Mouse (Mus musculus): ENCODE data around the gene Pcsk4. TPM values are rescaled to one million over a fixed set of nuclear protein-coding genes. Genes with fewer than 3 reads are reported as not detected.
A peak's percentile ranks its signal among the peaks of the same experiment; 100 is the strongest.

The Pcsk4 gene
- total RNA-seq, 2 experiments from 2014 or later: 2.2 to 2.9 TPM

DNA sequence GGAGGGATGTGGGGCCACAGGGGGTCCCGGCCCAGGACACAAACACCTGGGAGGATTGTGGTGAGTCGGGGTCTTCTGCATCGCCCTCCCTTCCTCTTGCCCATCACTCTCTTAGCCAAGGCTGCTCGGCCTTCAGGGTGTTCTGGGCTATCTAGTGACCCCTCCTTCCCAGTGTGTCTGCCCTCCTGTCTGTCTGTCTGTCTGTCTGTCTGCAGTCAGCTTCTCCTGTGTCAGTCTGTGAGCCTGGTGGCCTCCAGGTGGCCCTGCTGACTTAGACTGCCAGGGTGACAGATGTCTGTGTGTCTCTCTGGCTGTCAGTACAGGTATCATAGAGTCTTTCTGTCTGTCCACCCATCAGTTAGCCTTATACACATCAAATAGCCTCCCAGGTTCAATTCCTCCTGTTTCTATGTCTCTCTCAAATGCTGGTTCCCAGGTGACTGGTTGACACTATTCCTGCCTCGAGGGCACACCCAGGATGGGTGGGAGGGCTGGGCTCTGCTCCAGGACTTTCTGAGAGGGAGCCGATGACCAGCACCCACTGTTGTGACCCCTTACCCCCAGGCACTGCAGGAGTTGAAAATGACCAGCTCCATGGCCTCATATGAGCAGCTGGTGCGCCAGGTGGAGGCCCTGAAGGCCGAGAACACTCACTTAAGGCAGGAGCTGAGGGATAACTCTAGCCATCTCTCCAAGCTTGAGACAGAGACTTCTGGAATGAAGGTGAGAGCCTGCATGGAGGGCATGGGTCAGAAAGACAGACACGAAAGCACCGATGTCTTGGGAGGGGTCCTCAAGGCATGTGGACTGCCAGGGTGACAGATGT lies 27.8 kb downstream of the Pcsk4 start:
- intact Hi-C loops (cut with DNase I): no loop called here
- no peak for DNase-seq

- intact Hi-C loops (cut with DNase I): no loop called here
These were observed 28.6 kb downstream of the Pcsk4 start for GRCm38 (mm10) chr10:80300672-80301181.

GRCm38 (mm10) chr10:80299824-80300223 lies 29.5 kb downstream of the Pcsk4 start:
- intact Hi-C loops (cut with DNase I): no loop called here
- no peak for DNase-seq

More at GRCm38 (mm10) chr10:80300672-80301181, 28.6 kb downstream of the Pcsk4 start:
- no peak for DNase-seq

DNA sequence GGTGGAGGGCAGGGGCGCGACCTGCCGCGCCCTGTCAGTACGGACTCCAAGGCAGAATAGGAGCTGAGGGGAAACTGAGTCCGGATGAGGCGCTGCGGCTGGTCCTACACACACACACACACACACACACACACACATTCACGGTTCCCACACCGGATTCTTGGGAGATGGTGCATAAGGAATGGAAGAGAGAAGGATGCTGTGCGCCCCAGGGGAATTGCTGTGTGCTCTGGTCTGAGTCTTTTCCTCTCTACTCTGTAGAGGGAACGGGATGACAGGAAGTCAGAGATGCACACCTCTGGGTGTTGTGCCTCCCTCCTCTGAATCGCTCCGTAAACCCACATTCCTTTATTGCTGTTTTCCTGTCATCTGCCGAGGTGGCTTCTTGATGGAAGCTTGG lies 30.0 kb downstream of the Pcsk4 start:
- intact Hi-C loops (cut with DNase I): no loop called here
- DNase-seq: no peak

DNA sequence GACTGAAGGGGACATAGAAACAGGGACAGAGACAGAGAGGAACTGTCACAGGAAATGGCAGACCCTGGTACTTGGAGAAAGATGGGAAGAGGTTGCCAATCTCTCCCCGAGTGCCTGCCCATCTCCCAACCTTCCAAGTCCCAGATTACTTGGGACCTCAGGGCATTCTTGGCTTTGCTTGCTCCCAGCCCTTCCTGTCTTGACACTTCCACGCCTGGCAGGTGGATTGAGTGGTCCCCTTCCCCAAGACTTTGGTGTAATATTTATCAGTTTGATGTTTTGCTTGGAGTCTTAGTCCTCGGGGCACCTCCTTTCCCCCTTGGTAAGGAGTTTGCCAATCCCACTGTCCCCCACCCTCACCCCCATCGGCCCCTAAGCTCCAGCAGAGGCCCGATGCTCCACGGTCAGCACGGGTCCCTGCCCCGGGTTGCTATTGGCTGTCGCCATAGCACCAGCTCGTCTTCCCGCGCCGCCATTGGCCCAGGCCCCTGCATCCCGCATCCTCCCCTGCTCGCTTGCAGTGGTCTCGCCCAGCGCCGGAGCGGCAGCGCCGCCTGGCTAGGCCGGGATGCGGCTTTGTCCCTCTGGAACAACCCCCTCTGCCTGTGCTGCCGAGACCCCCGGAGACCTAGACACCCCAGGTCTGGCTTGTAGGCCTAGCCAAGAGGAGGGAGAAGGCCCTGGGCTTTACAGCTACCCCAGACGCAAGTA lies 30.6 kb downstream of the Pcsk4 start:
- DNase-seq: peak in 1 of 2 experiments; percentile 46
- intact Hi-C loops (cut with DNase I): no loop called here

GRCm38 (mm10) chr10:80297526-80298133 lies 31.7 kb downstream of the Pcsk4 start:
- no peak for DNase-seq
- intact Hi-C loops (cut with DNase I): no loop called here

DNA sequence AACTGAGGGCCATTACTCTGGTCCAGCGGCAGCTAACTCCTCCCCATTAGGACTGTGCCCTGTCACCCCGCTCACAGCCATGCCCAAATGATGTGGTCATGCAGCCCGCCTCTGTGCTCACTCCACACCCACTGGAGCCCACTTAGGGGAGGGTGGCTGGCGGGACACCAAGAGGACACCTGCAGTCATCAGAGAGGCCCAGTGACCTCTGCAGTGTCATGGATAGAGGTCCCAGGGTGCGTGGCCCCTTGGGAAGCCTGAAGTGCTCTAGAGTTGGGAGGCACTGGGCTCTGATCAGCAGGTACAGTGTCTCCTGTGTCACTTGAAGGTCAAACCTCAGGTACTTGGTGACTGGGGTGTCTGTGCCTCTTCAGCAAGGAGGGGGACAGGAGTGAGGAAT lies 32.5 kb downstream of the Pcsk4 start:
- intact Hi-C loops (cut with DNase I): no loop called here
- no peak for DNase-seq

- peak; percentile 71 to 81 for DNase-seq
- intact Hi-C loops (cut with DNase I): loop anchor here (1.0 to 2.0 kb wide), 3 partner anchors 25 to 78 kb away; partner anchors contain the start of genes 2310011J03Rik and Adamtsl5
These were observed 33.5 kb downstream of the Pcsk4 start, which contains the start of gene Apc2 for GRCm38 (mm10) chr10:80295618-80296425. Gene Apc2 (plus strand): TSS chr10:80295977.

GRCm38 (mm10) chr10:80294788-80295303 lies 34.5 kb downstream of the Pcsk4 start:
- DNase-seq: no peak
- intact Hi-C loops (cut with DNase I): loop anchor here (1.0 to 2.0 kb wide), 3 partner anchors 26 to 79 kb away; partner anchors contain the start of genes 2310011J03Rik and Adamtsl5

DNA sequence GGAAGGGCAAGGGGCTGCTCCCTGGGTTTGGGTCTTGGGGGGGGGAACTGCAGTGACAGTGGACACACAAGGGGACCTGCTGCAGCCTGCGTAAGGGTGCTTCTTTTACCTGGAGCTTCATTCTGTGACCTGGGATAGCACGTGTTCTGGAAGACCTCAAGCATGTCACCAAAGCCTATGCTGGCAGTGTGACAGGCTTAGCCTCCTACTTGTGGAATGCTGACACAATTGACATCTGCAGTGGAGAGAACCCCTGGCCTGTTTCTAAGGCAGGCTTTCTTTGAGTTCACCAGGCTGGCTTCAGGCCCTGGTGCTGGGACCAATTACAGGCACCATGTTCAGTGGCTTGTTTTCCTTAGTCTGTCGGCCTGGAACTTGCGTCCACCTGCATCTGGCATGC lies 35.0 kb downstream of the Pcsk4 start:
- DNase-seq: no peak
- intact Hi-C loops (cut with DNase I): loop anchor here (2.0 kb wide), 1 partner anchor 26 kb away; the partner anchor contains the start of gene 2310011J03Rik

GRCm38 (mm10) chr10:80293325-80293724 lies 36.0 kb downstream of the Pcsk4 start:
- no peak for DNase-seq
- intact Hi-C loops (cut with DNase I): no loop called here

- DNase-seq: peak; percentile 94
- intact Hi-C loops (cut with DNase I): no loop called here
These were observed 36.8 kb downstream of the Pcsk4 start, which contains the start of gene Rps15 for GRCm38 (mm10) chr10:80292251-80293146. Gene Rps15 (plus strand): TSS chr10:80292453.

DNA sequence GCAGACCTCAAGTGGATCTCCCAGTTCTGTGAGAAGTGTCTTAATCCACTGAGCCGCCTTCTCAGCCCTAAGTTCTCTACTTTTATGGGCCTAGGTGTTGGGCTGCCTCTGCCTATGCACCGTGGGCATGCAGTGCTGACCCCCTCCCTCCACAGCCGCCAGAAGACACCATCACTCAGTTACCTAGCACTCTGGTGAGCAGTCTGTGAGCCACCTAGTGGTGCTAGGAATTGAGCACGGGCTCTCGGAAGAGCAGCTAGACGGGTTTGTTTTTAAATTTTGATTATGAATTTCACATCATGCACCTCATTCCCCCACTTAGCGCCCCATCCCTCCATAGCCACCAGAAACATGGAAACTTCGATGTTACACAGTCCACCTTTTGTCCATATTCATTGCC lies 40.6 kb downstream of the Pcsk4 start:
- intact Hi-C loops (cut with DNase I): no loop called here
- DNase-seq: no peak

- intact Hi-C loops (cut with DNase I): no loop called here
- DNase-seq: no peak
These were observed 41.2 kb downstream of the Pcsk4 start for GRCm38 (mm10) chr10:80288097-80288496.

DNA sequence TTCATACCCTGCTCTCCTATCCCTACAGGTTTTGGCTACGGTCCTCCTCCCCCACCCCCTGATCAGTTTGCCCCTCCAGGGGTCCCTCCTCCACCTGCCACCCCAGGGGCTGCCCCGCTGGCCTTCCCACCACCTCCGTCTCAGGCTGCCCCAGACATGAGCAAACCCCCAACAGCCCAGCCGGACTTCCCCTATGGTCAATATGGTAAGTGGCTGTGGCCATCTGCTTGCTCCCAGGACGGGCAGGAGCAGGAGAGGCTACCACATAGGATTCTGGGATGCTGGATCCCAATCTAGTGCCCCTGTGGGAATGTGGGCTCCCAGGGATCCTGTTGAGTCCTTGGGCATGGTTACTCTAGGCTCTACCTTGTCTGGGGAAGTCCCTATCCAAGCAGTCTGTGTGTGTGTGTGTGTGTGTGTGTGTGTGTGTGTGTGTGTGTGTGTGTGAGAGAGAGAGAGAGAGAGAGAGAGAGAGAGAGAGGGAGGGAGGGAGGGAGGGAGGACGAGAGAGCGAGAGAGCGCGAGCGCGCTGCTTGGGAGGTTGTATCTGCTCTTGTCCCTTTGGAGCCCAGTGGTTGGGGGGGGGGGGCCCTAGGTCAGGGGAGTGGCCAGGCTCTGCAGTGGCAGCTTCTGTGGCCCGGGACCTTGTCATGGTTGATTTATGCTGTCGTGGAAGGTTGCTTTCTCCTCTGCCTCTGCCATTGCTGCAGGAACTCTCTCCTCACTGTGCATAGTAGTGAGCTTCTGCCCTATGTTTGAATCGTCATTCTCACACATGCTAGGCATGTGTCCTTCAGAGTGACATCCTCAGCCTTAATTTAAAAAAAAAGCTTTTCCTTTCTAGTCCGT lies 43.9 kb downstream of the Pcsk4 start:
- DNase-seq: no peak
- intact Hi-C loops (cut with DNase I): no loop called here

GRCm38 (mm10) chr10:80282481-80283441 lies 46.5 kb downstream of the Pcsk4 start:
- DNase-seq: no peak
- intact Hi-C loops (cut with DNase I): no loop called here
